Mouse (Mus musculus): ENCODE data around the gene Lyrm1. TPM values are rescaled to one million over a fixed set of nuclear protein-coding genes. Genes with fewer than 3 reads are reported as not detected.
A peak's percentile ranks its signal among the peaks of the same experiment; 100 is the strongest.

Gene Lyrm1
- polyA plus RNA-seq, 1 experiment from 2014 or later, result 4.5 TPM

DNA sequence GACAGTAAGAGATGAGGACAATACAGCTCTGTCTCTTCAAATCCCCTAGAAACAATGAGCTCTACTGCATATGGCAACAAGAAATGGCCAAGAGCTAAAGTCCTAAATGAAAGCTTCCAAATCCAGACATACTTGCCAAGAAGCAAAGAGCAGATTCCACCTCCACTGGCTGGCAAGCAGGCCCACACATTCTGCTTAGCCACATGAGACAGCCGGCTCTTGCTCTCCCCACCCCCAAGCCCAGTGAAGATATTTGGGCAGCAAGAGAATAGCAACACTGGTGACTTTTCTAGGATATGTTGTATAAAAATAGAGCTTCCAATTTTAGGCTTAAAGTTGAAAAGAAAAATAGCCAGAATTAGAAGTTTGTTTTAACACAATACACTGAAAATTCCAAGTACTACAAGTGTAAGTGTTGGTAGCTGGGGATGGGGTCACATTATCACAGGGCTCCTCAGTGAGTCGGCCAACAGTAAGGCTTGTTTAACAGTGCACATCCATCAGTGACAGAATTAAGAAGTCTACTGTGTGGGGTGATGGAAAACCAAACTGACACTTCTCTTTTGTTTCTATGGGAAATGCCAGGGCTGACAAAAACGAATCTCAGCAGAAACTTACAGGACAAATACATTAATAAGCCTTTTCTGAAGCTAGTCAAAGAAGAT is 19.8 kb upstream of the Lyrm1 start:
- Histone ChIP-seq H3K4me2 (ENCODE audit: low read depth, low read length) (no peak overlapping the region), H3K9ac (replicated peaks) (no peak overlapping the region), H3K4me3 (ENCODE audit: low read depth, low read length) (no peak overlapping the region), H3K36me3 (replicated peaks; ENCODE audit: insufficient read depth, low read length) (no peaks in the 10 kb centered on the region; the same call in 1 of the 2 replicates), H3K4me1 (ENCODE audit: insufficient read depth) (peaks cover 12% of the 10 kb centered on the region; the same call in 1 of the 2 replicates), H3K9me3 (ENCODE audit: low read length) (no peaks in the 10 kb centered on the region), H3K27ac (ENCODE audit: low read depth) (no peak overlapping the region), H3K27me3 (ENCODE audit: insufficient read depth, low read length) (no peaks in the 10 kb centered on the region)
- DNase-seq, result no peak
- no peak for ATAC-seq
- 62% methylated on average over 3 of the region's 3 CpGs for WGBS (ENCODE audit: insufficient replicate concordance)
- TF ChIP-seq CTCF (IDR thresholded peaks at IDR 0.05; ENCODE audit: low read depth), result no peak
- TF ChIP-seq EP300 (IDR thresholded peaks at IDR 0.05; ENCODE audit: low read depth), result no peak

DNA sequence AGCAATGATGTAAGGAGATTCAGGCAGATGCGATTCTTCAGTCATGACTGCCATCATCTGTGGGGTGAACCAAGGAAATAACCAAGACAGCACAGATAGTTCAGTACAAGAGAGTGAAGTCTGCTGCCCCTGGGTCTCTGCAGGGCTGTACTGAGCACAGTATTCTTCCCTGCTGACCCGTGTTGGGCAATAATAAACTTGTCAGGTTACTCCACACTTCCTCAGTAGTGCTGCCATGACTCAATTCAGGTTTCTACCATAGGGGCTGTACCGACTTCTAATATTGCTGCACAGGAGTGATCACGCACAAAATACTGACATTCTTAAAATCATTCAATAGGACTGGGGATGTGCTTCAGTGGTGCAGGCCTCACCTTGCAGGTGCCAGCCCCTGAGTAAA is 16.5 kb upstream of the Lyrm1 start:
- Histone ChIP-seq H3K27me3 (ENCODE audit: insufficient read depth, low read length) (no peaks in the 10 kb centered on the region), H3K4me1 (ENCODE audit: insufficient read depth) (peaks cover 16% of the 10 kb centered on the region), H3K36me3 (replicated peaks; ENCODE audit: insufficient read depth, low read length) (no peaks in the 10 kb centered on the region; the same call in 1 of the 2 replicates), H3K9ac (replicated peaks) (no peak overlapping the region), H3K4me2 (ENCODE audit: low read depth, low read length) (no peak overlapping the region), H3K4me3 (ENCODE audit: low read depth, low read length) (no peak overlapping the region), H3K27ac (ENCODE audit: low read depth) (no peak overlapping the region), H3K9me3 (ENCODE audit: low read length) (no peaks in the 10 kb centered on the region)
- ATAC-seq (peak; percentile 78), DNase-seq (no peak)
- TF ChIP-seq CTCF (IDR thresholded peaks at IDR 0.05; ENCODE audit: low read depth) (no peak), EP300 (IDR thresholded peaks at IDR 0.05; ENCODE audit: low read depth) (no peak)
- WGBS (ENCODE audit: insufficient replicate concordance), result 74% methylated on average over 4 of the region's 4 CpGs

DNA sequence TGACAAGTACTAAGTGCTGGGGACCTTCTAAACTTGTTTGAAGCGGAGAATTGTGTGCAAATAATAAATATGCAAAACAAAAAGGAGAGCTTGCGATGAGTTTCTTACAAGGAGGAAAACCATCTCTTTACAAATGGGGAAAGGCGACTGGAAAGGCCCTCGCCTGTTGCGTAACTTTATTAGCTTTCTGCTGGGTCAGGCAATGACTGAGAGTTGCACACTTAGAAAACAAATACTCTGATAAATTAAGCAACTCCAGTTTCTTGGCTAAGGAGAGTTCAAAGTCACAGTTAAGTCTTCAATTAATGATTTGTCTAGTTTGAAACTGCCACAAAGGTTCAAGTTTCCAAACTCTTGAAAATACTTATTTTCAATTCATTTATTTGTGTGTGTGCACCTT is 15.3 kb upstream of the Lyrm1 start:
- TF ChIP-seq CTCF (IDR thresholded peaks at IDR 0.05; ENCODE audit: low read depth) (no peak), EP300 (IDR thresholded peaks at IDR 0.05; ENCODE audit: low read depth) (no peak)
- Histone ChIP-seq H3K36me3 (replicated peaks; ENCODE audit: insufficient read depth, low read length) (no peaks in the 10 kb centered on the region), H3K9me3 (ENCODE audit: low read length) (no peaks in the 10 kb centered on the region), H3K9ac (replicated peaks) (no peak overlapping the region), H3K27ac (ENCODE audit: low read depth) (0 out of 2 replicates have a peak overlapping the region, but pooled peaks have one; percentile 2), H3K27me3 (ENCODE audit: insufficient read depth, low read length) (no peaks in the 10 kb centered on the region), H3K4me1 (ENCODE audit: insufficient read depth) (peaks cover 16% of the 10 kb centered on the region), H3K4me3 (ENCODE audit: low read depth, low read length) (no peak overlapping the region), H3K4me2 (ENCODE audit: low read depth, low read length) (no peak overlapping the region)
- DNase-seq, result no peak
- WGBS (ENCODE audit: insufficient replicate concordance), result 59% methylated on average over 5 of the region's 5 CpGs
- peak; percentile 33; the same call in 1 of the 2 replicates for ATAC-seq

DNA sequence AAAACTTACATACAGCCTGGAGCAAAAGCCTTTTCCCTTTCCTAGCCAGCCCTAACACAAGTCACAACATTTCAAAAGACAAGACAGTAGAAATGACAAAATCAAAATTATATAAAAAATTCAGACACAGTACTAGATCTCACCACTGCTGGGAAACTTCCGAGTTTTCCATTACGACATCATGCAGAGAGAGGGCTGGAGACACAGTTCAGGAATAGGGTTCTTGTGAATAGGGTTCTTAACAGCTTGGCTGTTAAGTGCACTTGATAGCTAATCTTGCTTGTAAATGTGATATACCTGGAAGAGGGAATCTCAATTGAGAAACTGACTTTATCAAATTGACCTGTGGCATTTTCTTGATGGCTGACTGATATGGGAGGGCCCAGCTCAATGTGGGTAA is 14.4 kb upstream of the Lyrm1 start:
- Histone ChIP-seq H3K4me1 (ENCODE audit: insufficient read depth) (peaks cover 16% of the 10 kb centered on the region), H3K9ac (replicated peaks) (no peak overlapping the region), H3K4me3 (ENCODE audit: low read depth, low read length) (no peak overlapping the region), H3K36me3 (replicated peaks; ENCODE audit: insufficient read depth, low read length) (no peaks in the 10 kb centered on the region), H3K27me3 (ENCODE audit: insufficient read depth, low read length) (no peaks in the 10 kb centered on the region), H3K27ac (ENCODE audit: low read depth) (no peak overlapping the region), H3K9me3 (ENCODE audit: low read length) (no peaks in the 10 kb centered on the region), H3K4me2 (ENCODE audit: low read depth, low read length) (no peak overlapping the region)
- WGBS (ENCODE audit: insufficient replicate concordance), result 72% methylated on average over 2 of the region's 2 CpGs
- ATAC-seq (no peak), DNase-seq (no peak)
- TF ChIP-seq CTCF (IDR thresholded peaks at IDR 0.05; ENCODE audit: low read depth) (no peak), EP300 (IDR thresholded peaks at IDR 0.05; ENCODE audit: low read depth) (no peak)

DNA sequence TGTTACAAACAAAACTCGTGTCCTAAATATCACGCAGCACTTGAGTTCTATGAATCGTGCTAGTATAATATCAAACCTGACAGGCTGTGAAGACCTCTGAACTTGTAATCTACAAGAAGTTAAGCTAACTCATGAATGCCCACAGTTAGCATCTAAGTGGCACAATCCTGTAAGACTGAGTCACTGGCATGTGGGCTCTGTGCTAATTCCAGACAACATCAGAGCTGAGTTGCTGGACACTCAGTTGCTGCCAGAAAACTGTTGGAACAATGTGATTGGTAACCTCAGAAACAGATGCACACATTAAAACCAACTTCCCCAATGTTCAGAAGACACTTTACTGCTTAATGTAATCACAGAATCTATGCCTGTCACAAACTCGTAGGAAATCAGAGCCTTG is 7.8 kb upstream of the Lyrm1 start:
- no peak for ATAC-seq
- Histone ChIP-seq H3K9me3 (ENCODE audit: low read length) (no peaks in the 10 kb centered on the region), H3K4me2 (ENCODE audit: low read depth, low read length) (no peak overlapping the region), H3K36me3 (replicated peaks; ENCODE audit: insufficient read depth, low read length) (no peaks in the 10 kb centered on the region), H3K4me3 (ENCODE audit: low read depth, low read length) (no peak overlapping the region), H3K27ac (ENCODE audit: low read depth) (no peak overlapping the region), H3K27me3 (ENCODE audit: insufficient read depth, low read length) (no peaks in the 10 kb centered on the region), H3K4me1 (ENCODE audit: insufficient read depth) (peaks cover 8% of the 10 kb centered on the region; the same call in 1 of the 2 replicates), H3K9ac (replicated peaks) (no peak overlapping the region)
- TF ChIP-seq EP300 (IDR thresholded peaks at IDR 0.05; ENCODE audit: low read depth) (no peak), CTCF (IDR thresholded peaks at IDR 0.05; ENCODE audit: low read depth) (no peak)
- no peak for DNase-seq
- WGBS (ENCODE audit: insufficient replicate concordance), result 76% methylated on average over 4 of the region's 4 CpGs

DNA sequence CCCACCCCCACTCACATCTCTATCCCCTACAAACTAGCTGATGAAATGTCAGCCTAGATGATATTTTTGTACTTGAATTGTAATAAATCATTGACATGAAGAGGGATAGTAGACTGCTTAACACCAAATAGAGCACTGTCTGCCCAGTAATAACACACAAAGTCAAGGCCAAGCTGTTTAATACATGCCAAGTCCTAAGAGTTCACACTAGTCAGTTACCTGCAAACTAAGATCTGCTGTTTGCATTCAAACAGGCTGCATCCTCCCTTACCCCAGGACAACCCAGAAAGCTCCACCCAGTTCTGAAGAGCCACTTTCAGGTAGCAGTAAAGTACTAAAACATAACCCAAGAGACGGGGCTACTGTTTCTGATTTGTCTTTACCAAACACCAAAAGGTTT is 3.5 kb upstream of the Lyrm1 start:
- no peak for DNase-seq
- WGBS (ENCODE audit: insufficient replicate concordance), result 78% methylated on average over 1 of the region's 1 CpGs
- Histone ChIP-seq H3K4me3 (ENCODE audit: low read depth, low read length) (no peak overlapping the region), H3K9ac (replicated peaks) (no peak overlapping the region), H3K36me3 (replicated peaks; ENCODE audit: insufficient read depth, low read length) (no peaks in the 10 kb centered on the region), H3K27ac (ENCODE audit: low read depth) (no peak overlapping the region), H3K9me3 (ENCODE audit: low read length) (no peaks in the 10 kb centered on the region), H3K27me3 (ENCODE audit: insufficient read depth, low read length) (no peaks in the 10 kb centered on the region), H3K4me1 (ENCODE audit: insufficient read depth) (peaks cover 23% of the 10 kb centered on the region), H3K4me2 (ENCODE audit: low read depth, low read length) (no peak overlapping the region)
- no peak for ATAC-seq
- no peak for TF ChIP-seq CTCF (IDR thresholded peaks at IDR 0.05; ENCODE audit: low read depth)
